Mouse (Mus musculus) testis, adult 2 months (tissue): ENCODE results near the gene Auts2. TPM values are rescaled to one million over a fixed set of nuclear protein-coding genes. Genes with fewer than 3 reads are reported as not detected.

Source experiments
- H3K27ac ChIP-seq: fragments of 200-500 bp; 2 replicates; pipeline ENCODE4 v1.5.1; 2012; ENCODE audit warnings: low read depth, low read length; ENCODE audit not compliant: control insufficient read depth, insufficient read depth
- H3K27me3 ChIP-seq: fragments of 200-500 bp; 2 replicates; pipeline ENCODE4 v1.6.1; 2012; ENCODE audit warnings: mild to moderate bottlenecking, low read length, moderate library complexity; ENCODE audit not compliant: control insufficient read depth, insufficient read depth
- H3K36me3 ChIP-seq: fragments of 200-500 bp; 2 replicates; pipeline ENCODE4 v1.6.1; 2012; ENCODE audit warnings: mild to moderate bottlenecking, low read length; ENCODE audit not compliant: control insufficient read depth, insufficient read depth
- H3K4me1 ChIP-seq: fragments of 200-500 bp; 2 replicates; pipeline ENCODE4 v1.6.1; 2012; ENCODE audit warnings: low read length; ENCODE audit not compliant: control insufficient read depth, insufficient read depth
- H3K4me3 ChIP-seq: fragments of 200-500 bp; 2 replicates; pipeline ENCODE4 v1.5.1; 2012; ENCODE audit warnings: low read depth, mild to moderate bottlenecking, low read length, moderate library complexity, mixed read lengths; ENCODE audit not compliant: control insufficient read depth
- CTCF ChIP-seq: fragments of 200-500 bp; IDR thresholded peaks from 2 replicates; pipeline ENCODE4 v1.5.1; 2012; ENCODE audit warnings: low read depth, mild to moderate bottlenecking, inconsistent platforms, low read length, moderate library complexity; ENCODE audit not compliant: control insufficient read depth, insufficient read depth, insufficient replicate concordance
- POLR2A ChIP-seq: fragments of 200-500 bp; IDR thresholded peaks from 2 replicates; pipeline ENCODE4 v1.6.1; 2012; ENCODE audit warnings: low read depth, mild to moderate bottlenecking, inconsistent platforms, low read length, moderate library complexity; ENCODE audit not compliant: control insufficient read depth
- polyA plus RNA-seq: library from polyadenylated mRNA; depleted of rRNA; stranded (reverse); fragments of >200 nt; gene quantifications from 2 replicates; pipeline ENCODE4 v1.2.3, GENCODE M21; 2012

The Auts2 gene
- polyA plus RNA-seq, 1 experiment: 4.3 TPM

GRCm38 (mm10) chr5:131557591-131558385, 985.4 kb downstream of the Auts2 start:
- TF ChIP-seq CTCF (no peak), POLR2A (no peak)
- Histone ChIP-seq H3K36me3 (no peaks in the 10 kb centered on the region), H3K4me1 (no peaks in the 10 kb centered on the region), H3K4me3 (no peak overlapping the region), H3K27me3 (no peaks in the 10 kb centered on the region), H3K27ac (no peak overlapping the region)

DNA sequence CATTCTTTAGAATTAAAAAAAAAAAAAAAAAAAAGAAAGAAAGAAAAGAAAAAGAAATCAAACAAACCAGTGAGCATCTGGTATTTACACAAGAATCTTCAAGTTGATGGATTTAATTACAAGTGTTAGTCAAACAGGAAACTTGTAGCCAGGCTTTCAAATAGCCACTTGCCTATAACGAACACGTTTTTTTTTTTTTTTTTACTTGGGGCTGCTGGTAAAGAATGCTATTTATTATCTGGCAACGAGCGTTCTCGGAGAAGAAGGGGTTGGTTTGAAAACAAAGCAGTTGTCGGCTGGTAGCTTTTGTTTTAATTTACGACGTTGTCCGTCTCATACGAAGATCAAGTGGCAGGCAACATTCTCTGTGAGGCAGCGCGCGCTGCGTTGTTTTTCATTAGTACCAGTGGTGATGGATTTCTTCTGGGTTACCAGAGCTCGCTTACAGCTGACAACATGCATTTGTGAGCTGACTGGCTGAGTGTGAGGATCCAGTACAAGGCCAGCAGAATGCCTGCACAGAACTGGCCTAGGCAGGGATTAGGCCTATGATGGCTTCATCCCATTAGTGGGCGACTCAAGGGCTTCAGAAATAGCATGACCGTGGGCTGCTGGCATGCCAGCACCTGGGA, 994.1 kb downstream of the Auts2 start:
- no peak for TF ChIP-seq CTCF
- no peak for TF ChIP-seq POLR2A
- Histone ChIP-seq H3K27me3 (no peaks in the 10 kb centered on the region), H3K27ac (no peak overlapping the region)

DNA sequence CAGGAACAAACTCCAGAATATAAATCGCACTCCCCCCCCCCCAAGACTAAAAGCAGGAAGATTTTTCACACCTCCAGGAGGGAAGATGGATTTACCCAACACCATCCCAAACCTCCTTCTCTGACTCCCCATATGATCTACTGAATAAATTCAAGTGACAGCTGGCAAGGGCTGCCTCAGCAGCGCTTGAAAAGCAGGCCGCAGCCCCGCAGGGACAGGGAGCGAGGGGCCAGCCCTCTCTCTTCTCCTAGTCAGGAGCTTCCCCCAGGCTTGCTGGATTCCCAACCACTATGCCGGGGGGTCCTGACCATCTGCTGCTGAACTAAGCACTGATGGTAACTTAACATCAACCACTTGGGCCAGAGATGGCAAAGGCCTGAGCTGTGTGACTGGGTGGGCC, 995.2 kb downstream of the Auts2 start:
- Histone ChIP-seq H3K36me3 (no peaks in the 10 kb centered on the region), H3K27ac (no peak overlapping the region), H3K4me1 (peaks cover 2% of the 10 kb centered on the region; the same call in 1 of the 2 replicates), H3K4me3 (no peak overlapping the region), H3K27me3 (no peaks in the 10 kb centered on the region)
- no peak for TF ChIP-seq POLR2A
- TF ChIP-seq CTCF: no peak

More for the DNA sequence above, 994.1 kb downstream of the Auts2 start:
- H3K4me1 ChIP-seq: peaks cover 2% of the 10 kb centered on the region; the same call in 1 of the 2 replicates
- no peak overlapping the region for H3K4me3 ChIP-seq
- H3K36me3 ChIP-seq: no peaks in the 10 kb centered on the region

GRCm38 (mm10) chr5:131546414-131546813, 996.7 kb downstream of the Auts2 start:
- Histone ChIP-seq H3K27me3 (no peaks in the 10 kb centered on the region), H3K36me3 (no peaks in the 10 kb centered on the region), H3K4me3 (no peak overlapping the region), H3K27ac (no peak overlapping the region), H3K4me1 (peaks cover 2% of the 10 kb centered on the region; the same call in 1 of the 2 replicates)
- TF ChIP-seq CTCF: no peak
- TF ChIP-seq POLR2A: no peak

DNA sequence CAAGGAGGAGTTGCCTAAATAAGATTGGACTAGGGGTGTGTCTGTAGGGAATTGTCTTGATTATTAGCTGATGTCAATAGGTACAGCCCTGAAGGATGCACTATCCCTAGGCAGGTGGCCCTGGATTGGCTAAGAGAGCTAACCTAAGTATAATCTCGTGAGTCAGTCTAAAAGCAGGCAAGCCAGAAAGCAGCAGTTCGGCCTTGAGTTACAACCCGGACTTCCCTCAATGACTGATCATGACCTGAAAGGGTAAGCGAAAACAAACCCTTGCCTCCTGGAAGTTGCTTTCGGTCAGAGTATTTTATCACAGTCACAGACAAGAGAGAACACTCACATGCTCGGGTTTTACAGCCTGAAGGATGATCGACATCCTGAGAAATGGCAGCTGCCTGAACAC, 998.8 kb downstream of the Auts2 start:
- Histone ChIP-seq H3K27ac (no peak overlapping the region), H3K36me3 (no peaks in the 10 kb centered on the region), H3K27me3 (no peaks in the 10 kb centered on the region), H3K4me1 (peaks cover 2% of the 10 kb centered on the region; the same call in 1 of the 2 replicates), H3K4me3 (no peak overlapping the region)
- TF ChIP-seq CTCF (no peak), POLR2A (no peak)

DNA sequence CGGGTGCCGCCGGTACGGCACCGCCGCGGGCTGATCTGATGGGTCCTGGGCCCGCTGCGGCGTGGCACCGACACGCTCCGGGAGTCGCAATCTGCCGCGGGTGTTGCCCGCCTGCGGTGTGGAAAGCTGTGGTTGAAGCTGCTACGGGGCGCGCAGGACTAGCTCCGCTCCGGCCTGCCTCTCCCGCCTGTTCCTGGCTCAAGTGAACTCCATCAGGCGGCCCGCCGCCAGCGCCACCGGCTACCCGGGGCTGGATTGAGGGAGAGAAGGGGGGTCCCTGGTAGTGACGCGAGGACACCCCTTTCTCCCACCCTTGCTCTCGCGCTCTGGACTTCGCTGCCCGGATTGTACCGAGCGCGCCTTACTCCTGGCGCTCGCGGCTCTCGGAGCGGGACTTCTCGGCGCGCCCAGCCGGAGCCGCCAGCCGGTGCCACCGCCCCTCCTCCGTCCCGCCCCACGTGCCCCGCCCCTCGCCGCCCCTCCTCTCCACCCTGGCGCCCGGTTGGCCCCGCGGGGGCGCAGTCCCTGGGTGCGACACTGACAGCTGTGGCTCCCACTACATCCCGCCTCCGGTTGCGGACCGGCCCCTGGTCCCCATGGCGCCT, 1004.7 kb downstream of the Auts2 start:
- H3K27me3 ChIP-seq: no peaks in the 10 kb centered on the region
- TF ChIP-seq POLR2A: no peak
- no peak for TF ChIP-seq CTCF
- H3K4me3 ChIP-seq: peak overlapping the region; percentile 62
- no peaks in the 10 kb centered on the region for H3K36me3 ChIP-seq
- no peak overlapping the region for H3K27ac ChIP-seq
- H3K4me1 ChIP-seq: peaks cover 11% of the 10 kb centered on the region

- H3K27me3 ChIP-seq: no peaks in the 10 kb centered on the region
- H3K4me3 ChIP-seq: peak overlapping the region; percentile 62
- no peaks in the 10 kb centered on the region for H3K36me3 ChIP-seq
- H3K4me1 ChIP-seq: peaks cover 11% of the 10 kb centered on the region
- no peak overlapping the region for H3K27ac ChIP-seq
- TF ChIP-seq POLR2A: no peak
Observed at GRCm38 (mm10) chr5:131537831-131538310, 1005.3 kb downstream of the Auts2 start.
